Mouse (Mus musculus): ENCODE measurements at regions not wholly inside any gene's neighbourhood (a gene's known extent, or its start where the extent isn't known, plus 50 kb on each side); places are given as distances from the start of the nearest gene placed in this dataset.
"Not testable (repeated sequence)": the region's sequence is repeated elsewhere in the genome, so short reads cannot be mapped to it uniquely, and the experiment has no call there.

- Histone ChIP-seq H3K36me3 (no peaks in the 10 kb centered on the region), H3K27me3 (no peaks in the 10 kb centered on the region), H3K4me2 (no peak overlapping the region), H3K9ac (no peak overlapping the region), H3K4me3 (no peak overlapping the region), H3K9me3 (no peaks in the 10 kb centered on the region), H3K27ac (no peak overlapping the region), H3K4me1 (no peaks in the 10 kb centered on the region)
- no peak for ATAC-seq (ENCODE audit: borderline replicate concordance, extremely low read depth, low FRiP score, low TSS enrichment)
- 89% methylated on average over 1 of the region's 1 CpGs for WGBS
Observed at GRCm38 (mm10) chr14:83861736-83862135, 581.6 kb upstream of the Pcdh17 start.

DNA sequence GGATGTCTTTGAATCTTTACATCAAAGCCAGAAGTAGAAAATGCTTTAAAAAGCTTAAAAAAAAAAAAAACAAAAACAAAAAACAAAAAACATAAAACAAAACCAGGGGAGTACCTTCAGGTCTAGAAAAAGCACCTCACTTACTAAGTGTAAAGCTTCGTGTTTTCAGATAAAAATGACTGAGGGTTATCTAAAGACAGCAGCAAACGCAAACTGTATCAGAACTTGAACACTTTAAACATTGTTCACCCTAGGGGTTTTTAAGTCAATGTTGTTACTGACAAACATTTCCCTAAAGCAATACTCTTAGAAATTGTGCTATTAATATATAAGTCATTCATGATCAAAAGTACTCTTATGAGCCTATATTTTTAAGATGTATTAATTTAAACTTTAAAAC lies 580.7 kb upstream of the Pcdh17 start:
- Histone ChIP-seq H3K9me3 (no peaks in the 10 kb centered on the region), H3K9ac (no peak overlapping the region), H3K4me3 (no peak overlapping the region), H3K4me1 (no peaks in the 10 kb centered on the region), H3K4me2 (no peak overlapping the region), H3K36me3 (no peaks in the 10 kb centered on the region), H3K27me3 (no peaks in the 10 kb centered on the region), H3K27ac (no peak overlapping the region)
- WGBS, result 68% methylated on average over 2 of the region's 2 CpGs
- ATAC-seq (ENCODE audit: borderline replicate concordance, extremely low read depth, low FRiP score, low TSS enrichment), result no peak

GRCm38 (mm10) chr14:83886393-83886792 lies 557.0 kb upstream of the Pcdh17 start:
- Histone ChIP-seq H3K4me2 (no peak overlapping the region), H3K9ac (no peak overlapping the region), H3K27ac (no peak overlapping the region), H3K4me3 (no peak overlapping the region), H3K4me1 (no peaks in the 10 kb centered on the region), H3K36me3 (no peaks in the 10 kb centered on the region), H3K9me3 (no peaks in the 10 kb centered on the region), H3K27me3 (no peaks in the 10 kb centered on the region)
- ATAC-seq (ENCODE audit: borderline replicate concordance, extremely low read depth, low FRiP score, low TSS enrichment), result no peak
- WGBS, result 61% methylated on average over 2 of the region's 2 CpGs

DNA sequence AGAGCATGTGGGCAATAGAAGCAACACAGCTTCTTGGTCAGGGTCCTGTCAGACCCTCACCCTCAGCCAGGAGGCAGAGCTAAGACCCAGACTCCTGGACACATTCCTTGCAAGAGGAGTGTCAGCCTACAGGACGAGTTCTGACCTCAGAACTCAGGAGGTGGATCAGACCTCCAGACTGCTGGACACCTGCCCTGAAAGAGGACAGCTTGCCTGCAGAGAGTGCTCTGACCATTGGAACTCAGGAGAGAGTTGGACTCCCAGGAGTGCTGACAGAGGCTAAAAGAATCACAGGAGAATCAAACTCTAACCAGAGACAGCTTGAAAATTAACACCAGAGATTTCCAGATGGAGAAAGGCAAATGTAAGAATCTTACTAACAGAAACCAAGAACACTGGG lies 542.7 kb upstream of the Pcdh17 start:
- H3K9ac ChIP-seq; H3K9me3 ChIP-seq; H3K4me1 ChIP-seq; ATAC-seq (ENCODE audit: borderline replicate concordance, extremely low read depth, low FRiP score, low TSS enrichment); H3K4me3 ChIP-seq; H3K36me3 ChIP-seq; H3K4me2 ChIP-seq; H3K27me3 ChIP-seq; H3K27ac ChIP-seq: not testable (repeated sequence)
- 33% methylated on average over 1 of the region's 1 CpGs for WGBS

DNA sequence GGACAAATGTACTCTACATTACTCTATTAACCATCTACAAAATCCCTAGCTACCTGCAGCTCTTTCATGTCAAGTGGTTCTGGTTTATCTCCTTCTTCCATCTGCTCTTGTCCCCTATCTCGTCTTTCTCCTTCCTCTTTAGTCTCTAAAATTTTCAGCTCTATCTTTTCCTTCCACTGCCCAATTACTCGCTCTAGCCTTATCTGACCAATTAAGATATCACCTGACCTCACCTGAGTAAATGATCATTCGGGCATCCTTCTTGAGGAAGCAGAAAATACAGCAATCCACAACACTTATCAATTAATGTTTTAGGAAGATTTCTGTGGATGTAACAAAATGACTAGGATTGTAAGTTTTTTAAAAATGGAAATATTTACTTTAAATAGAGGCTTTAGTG lies 500.3 kb upstream of the Pcdh17 start:
- WGBS, result 62% methylated on average over 3 of the region's 3 CpGs
- H3K9ac ChIP-seq, result no peak overlapping the region

DNA sequence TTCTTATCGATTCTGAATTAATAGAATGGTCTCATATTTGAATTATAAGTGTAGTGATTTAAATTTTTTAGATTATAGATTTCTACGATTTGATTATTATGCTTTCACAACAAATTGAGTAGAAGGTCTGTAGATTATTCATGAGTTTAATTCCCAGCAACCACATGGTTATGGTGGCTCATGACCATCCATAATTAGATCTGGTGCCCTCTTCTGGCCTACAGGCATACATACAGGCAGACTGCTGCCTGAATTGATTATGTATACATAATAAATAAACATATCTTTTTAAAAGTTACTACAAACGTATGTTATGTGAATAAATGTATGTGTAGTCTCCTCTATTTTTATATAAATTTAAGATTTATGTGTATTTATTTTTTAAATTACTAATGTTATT lies 499.2 kb upstream of the Pcdh17 start:
- Histone ChIP-seq H3K4me3 (no peak overlapping the region), H3K9ac (no peak overlapping the region), H3K4me2 (no peak overlapping the region), H3K9me3 (no peaks in the 10 kb centered on the region), H3K4me1 (no peaks in the 10 kb centered on the region), H3K36me3 (no peaks in the 10 kb centered on the region), H3K27me3 (no peaks in the 10 kb centered on the region), H3K27ac (no peak overlapping the region)
- ATAC-seq (ENCODE audit: borderline replicate concordance, extremely low read depth, low FRiP score, low TSS enrichment), result no peak
- 60% methylated on average over 3 of the region's 3 CpGs for WGBS

More for the DNA sequence above, 500.3 kb upstream of the Pcdh17 start:
- Histone ChIP-seq H3K4me1 (no peaks in the 10 kb centered on the region), H3K4me3 (no peak overlapping the region), H3K9me3 (no peaks in the 10 kb centered on the region), H3K4me2 (no peak overlapping the region), H3K27ac (no peak overlapping the region), H3K36me3 (no peaks in the 10 kb centered on the region), H3K27me3 (no peaks in the 10 kb centered on the region)
- no peak for ATAC-seq (ENCODE audit: borderline replicate concordance, extremely low read depth, low FRiP score, low TSS enrichment)

DNA sequence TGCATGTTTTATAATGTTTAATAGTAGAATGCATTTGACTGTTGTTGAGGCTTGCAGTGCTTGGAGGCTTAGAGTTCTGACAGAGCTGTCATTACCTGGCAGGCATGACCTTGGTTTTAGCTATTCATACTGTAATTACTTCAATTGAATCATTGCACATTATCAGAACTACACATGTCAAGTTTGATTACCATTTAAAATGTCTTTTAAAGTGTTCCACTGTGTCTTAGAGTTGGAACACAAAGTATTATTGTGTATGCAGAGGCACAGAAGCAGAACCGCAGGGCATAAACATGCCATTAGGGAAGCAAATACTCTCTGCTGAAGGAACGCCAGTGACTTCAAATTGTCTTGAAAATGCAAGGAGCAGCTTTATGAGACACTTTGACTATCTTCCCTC lies 493.7 kb upstream of the Pcdh17 start:
- Histone ChIP-seq H3K27me3 (no peaks in the 10 kb centered on the region), H3K9me3 (no peaks in the 10 kb centered on the region), H3K4me1 (no peaks in the 10 kb centered on the region), H3K27ac (no peak overlapping the region), H3K36me3 (no peaks in the 10 kb centered on the region), H3K4me2 (no peak overlapping the region), H3K4me3 (no peak overlapping the region), H3K9ac (no peak overlapping the region)
- 77% methylated on average over 2 of the region's 2 CpGs for WGBS
- ATAC-seq (ENCODE audit: borderline replicate concordance, extremely low read depth, low FRiP score, low TSS enrichment), result no peak

DNA sequence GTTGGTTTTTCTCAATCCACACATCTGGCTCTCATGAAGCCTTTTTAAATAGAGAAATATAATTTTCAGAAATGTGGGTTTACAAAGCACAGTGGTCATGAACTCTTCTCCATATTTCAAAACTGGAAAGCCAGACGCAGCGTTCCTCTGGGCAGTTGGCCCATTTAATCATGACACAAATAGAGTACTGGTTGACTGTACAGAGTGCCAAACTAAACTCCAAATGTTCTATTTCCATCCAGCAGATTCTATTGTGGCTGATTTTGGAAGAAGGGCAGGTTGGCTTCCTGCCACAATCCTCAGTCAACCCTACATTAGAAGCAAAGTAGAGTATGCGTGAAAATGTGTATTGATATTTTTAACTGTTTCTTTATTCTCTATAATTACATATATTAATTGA lies 484.3 kb upstream of the Pcdh17 start:
- H3K27ac ChIP-seq, result no peak overlapping the region
- H3K9ac ChIP-seq, result no peak overlapping the region
- no peaks in the 10 kb centered on the region for H3K36me3 ChIP-seq
- 45% methylated on average over 3 of the region's 3 CpGs for WGBS
- no peak overlapping the region for H3K4me2 ChIP-seq
- H3K4me3 ChIP-seq, result no peak overlapping the region
- no peaks in the 10 kb centered on the region for H3K27me3 ChIP-seq
- no peaks in the 10 kb centered on the region for H3K9me3 ChIP-seq
- ATAC-seq (ENCODE audit: borderline replicate concordance, extremely low read depth, low FRiP score, low TSS enrichment), result peak; percentile 74; the same call in 1 of the 2 replicates
- H3K4me1 ChIP-seq, result no peaks in the 10 kb centered on the region

- Histone ChIP-seq H3K4me2 (no peak overlapping the region), H3K9ac (no peak overlapping the region), H3K4me3 (no peak overlapping the region), H3K9me3 (no peaks in the 10 kb centered on the region), H3K27ac (no peak overlapping the region), H3K36me3 (no peaks in the 10 kb centered on the region), H3K27me3 (no peaks in the 10 kb centered on the region), H3K4me1 (no peaks in the 10 kb centered on the region)
- 76% methylated on average over 3 of the region's 3 CpGs for WGBS
- no peak for ATAC-seq (ENCODE audit: borderline replicate concordance, extremely low read depth, low FRiP score, low TSS enrichment)
Observed at GRCm38 (mm10) chr14:83983566-83983965, 459.8 kb upstream of the Pcdh17 start.

Measured in lung, embryonic 15.5 days (tissue).